Mouse (Mus musculus) fat pad, adult 2 months (tissue): ENCODE measurements at regions not wholly inside any gene's neighbourhood (a gene's known extent, or its start where the extent isn't known, plus 50 kb on each side); places are given as distances from the start of the nearest gene placed in this dataset.
A peak's percentile ranks its signal among the peaks of the same experiment; 100 is the strongest.

Source experiments
- DNase-seq: peaks from one replicate; pipeline ENCODE4 v3.0.0-alpha.2; 2011; ENCODE audit warnings: low read depth, low spot score; ENCODE audit errors: extremely low read depth

DNA sequence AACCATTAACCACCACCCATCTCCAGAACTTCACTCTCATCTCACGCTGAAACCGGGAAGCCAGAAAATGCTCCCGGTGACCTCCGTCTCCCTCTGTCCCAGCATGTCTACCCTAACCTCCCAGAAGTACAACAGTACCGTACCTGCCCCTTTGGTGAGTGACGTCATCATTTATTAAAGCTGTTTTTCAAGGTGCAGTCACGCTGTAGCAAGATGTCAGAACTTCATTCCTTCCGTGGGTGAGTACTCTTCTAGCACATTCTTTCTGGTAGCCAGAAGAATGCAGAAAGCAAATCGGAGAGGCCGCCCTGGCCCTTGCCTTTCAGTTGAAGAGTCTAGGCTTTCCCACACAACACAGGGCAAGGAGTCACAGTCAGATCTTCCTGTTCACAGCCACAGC lies 215.1 kb upstream of the Arid1b start:
- no peak for DNase-seq

DNA sequence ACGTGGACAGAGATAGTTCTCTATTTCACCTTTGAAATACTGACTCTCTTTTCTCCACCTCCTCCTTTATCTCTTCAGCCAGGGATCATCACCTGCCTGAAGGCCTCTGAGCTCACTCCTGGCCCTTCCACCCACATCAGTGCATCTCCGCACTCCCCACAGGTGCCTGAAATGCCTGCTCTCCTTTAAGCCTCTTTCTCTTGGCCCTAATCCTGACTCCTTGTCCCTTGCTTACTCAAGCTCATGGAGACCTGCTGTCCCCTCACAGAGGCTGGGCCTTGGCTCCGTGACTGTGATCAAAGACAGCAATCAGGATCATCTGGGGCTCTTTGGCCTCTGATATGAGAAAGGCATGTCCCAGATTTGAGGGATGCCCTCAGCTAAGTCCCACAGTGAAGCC lies 212.5 kb upstream of the Arid1b start:
- DNase-seq = peak; percentile 54

DNA sequence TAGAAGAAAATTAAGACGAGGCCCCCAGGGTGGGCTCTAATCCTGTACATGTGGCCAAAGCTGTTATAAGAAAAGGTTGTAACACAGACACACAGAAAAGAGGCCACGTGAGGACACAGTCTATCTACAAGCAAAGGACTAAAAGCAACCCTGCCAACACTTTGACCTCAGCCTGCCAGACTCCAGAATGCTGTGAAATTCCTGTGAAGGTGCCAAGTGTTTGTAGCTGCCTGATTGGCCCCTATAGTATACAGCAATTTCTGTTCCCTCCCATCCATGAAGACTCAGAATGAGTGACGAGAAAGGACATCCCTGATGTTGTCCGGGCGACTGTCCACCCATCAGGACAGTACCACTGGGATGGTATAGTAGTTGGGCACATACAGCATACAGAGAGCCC lies 209.8 kb upstream of the Arid1b start:
- no peak for DNase-seq

DNA sequence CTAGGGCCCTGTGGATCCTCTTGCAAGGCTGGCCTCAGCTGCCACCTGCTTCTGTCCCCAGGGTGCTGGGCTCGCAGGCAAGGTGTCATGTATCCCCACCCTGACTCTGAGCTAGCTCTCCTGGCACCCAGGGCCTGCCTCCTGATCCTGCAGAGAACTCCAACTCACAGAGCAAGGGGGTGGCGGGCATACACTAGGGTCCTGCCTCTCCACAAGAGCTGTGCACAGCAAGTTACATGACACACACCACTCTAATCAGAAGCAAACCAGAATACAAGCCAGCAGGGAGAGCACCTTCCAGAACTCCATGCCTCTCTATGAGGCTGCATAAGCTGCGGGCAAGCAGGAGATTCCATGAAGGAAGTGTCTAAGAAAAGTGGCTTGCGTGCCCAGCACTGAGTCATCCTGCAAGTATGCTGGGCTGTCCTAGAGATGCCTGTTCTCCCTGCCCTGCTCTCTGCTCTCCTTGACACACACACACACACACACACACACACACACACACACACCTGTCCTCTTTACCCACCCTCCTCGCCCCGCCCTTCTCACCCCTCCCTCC lies 208.8 kb upstream of the Arid1b start:
- DNase-seq = peak; percentile 39

DNA sequence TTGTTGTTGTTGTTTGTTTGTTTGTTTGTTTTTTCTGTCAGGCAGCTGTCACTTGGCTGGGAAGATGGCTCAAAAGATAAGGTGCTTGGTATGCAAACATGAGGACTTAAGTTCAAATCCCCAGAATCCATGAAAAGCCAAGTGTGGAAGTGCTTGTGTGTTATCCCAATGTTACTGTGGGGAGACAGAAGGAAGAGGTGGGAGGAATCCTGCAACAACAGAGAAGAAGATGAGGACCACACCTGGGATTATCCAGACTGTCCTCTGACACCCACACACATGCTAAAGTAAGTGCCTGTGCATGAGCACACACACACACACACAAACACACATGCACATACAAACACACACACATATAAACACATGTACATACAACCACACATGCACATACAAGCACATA lies 207.6 kb upstream of the Arid1b start:
- DNase-seq = no peak

DNA sequence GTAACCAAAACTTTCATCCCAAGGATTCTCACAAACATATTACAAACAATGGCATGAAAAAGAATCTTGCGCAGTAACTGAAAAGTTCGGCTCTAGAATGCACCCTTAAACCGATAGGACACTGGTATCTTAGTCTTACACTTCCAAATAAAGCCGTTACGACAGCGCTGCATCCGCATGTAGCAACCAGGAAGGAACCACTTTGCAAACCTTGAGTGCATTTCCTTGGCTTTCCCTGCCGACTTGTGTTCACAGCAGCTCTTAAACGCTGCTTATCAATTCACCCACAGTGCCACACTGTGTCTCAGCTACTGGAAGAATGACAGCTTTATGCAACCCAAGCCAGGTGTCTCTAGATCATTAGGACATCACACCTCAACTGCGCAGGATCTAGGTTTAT lies 202.3 kb upstream of the Arid1b start:
- no peak for DNase-seq

DNA sequence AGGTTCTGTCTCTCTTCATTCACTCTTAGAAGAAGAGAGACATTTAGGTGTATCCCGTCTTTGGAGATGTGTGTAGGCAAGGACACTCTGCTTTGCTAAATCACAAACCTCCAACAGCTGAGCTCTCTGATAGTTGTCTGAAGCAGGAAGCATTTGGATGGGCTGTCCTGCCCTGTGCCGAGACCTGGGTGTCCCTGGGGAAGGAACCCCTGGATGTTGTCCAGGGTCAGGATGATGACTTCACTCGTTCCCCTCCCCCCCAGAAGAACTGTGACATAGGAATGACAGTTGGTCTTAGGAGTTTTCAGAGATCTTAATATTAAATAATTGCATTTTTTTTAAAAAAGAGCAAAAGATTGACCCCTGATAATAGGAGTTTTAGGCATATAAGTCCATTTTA lies 197.9 kb upstream of the Arid1b start:
- DNase-seq = no peak

DNA sequence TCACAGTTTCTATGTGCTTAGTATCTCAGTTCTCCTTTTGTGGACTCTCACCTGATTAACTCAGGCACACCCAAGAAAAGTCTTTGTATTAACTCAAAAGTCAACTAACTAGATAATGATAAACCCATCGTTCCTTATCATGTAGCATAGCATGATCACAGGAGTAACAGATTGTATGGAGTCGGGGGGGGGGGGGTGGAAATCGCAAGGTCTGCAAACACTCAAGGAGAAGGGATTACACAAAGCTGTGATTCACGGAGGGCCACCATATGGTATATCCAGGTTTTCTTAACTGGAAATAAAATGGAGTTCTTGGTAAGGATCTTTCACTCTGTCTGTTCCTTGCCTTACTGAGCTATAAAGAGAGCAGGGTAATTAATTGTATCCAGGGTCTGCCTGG lies 190.1 kb upstream of the Arid1b start:
- DNase-seq = no peak

DNA sequence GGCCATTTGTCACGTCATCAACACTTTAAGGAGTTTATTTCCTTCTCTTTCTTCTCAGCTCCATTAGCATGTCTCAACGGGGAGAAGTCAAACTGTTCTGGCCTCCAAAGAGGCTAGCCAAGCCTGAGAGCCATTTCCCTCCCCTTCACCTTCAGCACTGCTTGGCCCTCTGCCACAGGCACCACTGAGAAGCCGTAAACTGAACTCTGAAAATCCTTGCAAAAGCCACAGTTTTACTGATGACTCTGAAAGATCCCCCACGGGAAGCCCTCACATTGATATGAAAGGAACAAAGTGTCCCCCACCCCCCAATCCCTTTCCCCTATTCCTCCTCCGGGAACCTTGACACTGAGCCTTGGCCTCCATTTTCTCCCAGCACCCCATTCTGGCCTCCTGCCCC lies 188.1 kb upstream of the Arid1b start:
- DNase-seq = no peak

DNA sequence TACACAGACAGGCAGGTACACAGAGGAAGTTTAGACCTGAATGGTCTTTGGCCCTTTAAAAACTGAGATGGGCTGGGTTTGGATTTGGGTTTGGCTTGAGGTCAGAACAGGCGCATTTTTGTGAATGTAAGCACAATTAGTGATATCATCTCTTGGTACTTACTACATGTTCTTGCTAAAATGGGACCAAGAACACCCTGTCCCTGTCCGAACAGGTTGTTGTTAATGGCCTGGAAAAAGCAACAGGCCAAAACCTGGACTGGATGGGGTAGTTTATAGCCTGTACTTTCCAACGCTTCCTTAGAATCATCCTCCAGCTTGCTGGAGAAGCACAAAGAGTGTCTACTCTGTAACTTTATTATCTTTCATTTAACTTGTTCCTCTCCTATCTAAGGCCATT lies 185.2 kb upstream of the Arid1b start:
- DNase-seq = peak; percentile 62

DNA sequence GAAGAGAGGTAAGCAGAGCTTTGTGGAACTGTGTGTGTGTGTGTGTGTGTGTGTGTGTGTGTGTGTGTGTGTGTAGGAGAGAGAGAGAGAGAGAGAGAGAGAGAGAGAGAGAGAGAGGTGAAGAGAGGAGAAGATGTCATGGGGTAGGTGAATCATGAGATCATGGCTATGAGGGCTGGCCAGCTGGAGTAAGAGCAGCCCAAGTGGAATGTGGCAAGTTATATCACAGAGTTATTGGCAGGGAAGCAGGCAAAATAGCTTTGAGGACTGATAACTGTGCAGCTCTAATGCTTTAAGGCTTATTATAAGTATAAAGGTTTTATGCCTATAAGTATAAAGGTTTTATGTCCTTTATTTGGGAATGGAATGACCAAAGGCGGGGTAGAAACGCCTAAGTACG lies 180.9 kb upstream of the Arid1b start:
- DNase-seq = no peak

DNA sequence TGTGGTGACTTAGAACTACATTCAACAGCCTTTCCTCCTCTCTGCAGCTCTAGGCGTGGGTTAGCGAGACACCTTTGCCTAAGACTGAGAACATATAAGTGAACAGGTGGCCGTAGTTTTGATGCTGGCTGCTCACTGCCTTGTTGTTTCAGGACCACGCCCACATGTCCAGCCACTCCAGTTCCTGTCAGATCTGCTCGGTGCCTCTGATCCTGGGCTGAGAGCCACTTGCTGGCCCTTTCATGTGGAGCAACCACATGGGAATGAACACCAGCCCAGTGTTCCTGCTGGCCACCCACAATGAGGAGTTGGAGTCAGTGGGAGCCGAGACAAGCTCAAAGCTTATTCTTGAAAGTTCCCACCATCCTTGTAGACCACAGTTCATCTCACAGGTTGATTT lies 180.5 kb upstream of the Arid1b start:
- DNase-seq = no peak

DNA sequence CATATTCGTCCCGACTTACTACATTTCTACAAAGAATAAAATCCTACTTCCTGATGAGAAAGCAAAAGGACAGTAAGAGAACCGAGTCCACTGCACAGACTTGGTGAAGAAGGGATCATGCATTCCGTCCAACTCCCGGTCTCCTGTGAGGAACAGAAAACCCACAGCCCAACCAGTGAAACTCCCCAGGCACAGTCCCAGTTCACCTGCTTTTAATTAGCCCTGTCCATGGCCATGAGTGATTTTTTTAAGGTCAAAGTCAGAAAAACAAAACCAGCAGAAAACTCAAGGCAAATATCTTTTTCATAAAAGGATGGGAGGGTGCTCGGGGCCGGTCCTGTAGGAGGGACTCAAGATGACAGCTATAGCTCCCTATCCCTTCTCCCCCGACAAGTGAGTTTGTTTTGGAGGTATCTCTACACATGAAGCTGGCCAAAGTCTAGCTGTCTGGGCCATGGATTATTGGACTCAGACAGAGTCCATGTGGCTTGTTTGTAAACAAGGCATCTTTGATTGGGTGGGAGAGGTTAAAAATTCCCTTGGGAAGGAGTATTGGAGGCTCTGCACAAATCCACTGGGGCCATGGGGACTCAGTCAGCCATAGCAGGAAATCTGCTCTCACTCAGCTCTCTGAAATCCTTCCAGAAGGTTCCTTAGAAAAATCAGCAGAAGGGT lies 168.8 kb upstream of the Arid1b start:
- no peak for DNase-seq

DNA sequence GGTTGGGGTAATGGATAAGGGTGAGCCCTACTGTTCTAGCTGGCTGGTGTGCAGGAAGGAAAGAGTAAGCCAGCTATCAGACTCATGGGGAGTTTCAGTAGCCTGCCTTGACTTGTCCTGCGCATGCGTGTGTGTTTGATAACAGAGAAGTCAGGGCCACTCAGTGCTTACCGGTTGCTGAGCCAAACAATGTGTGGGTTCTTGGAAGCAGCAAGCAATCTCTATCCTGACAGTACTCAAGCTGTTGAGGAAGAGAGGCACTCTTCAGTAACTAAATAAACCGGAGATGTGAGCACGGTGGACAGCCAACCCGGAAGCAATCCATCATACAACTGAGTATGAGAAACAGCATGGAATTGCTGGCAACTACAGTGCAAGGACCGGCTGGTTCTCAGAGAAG lies 160.1 kb upstream of the Arid1b start:
- DNase-seq = peak; percentile 63

DNA sequence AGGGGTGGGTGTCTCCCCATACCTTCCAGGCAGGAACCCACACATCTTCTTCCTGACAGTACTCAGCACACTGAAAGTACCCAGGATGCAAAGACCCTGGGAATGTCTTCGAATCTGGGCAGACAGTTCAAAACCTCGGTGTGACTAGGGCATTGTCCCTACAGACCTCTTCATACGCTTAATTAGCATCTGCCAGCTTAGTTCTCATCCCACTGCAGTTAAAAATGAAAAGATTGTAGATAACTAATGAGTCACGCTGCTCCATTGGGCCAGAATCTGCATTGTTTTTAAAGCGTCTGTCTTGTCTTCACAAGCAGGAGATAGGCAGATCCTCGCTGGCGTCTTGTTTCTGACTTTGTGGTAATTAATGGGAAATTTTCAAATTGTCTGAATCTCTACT lies 159.6 kb upstream of the Arid1b start:
- DNase-seq = no peak

DNA sequence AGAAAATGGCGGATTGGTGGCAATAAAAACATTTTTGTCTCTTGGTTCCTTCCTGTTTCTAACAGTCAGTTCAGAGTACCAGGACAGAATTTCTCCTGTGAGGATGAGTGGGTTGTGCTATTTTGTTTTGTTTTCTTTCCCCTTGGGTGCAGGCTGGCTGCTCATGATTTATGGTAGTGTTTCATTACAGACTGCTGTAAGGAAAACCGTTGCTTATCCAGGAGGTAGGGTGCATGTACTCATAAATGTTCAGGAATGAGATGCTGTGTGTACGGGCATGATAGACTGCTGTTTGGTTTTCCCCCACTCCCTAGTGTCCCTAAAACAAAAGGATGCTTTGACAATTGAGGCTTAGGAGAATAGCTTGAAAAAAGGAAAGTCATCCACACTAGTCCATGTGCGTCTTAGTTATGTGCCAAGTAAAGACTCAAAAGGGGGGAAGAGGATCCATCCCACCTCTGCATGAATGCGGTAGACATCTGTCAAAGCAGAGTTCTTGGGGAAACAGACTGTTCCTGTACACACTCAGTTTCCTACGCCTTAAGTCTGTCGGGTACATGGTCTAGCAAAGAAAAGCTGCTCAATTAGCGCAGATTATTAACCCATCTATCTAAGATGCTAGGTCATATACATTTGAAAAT lies 158.9 kb upstream of the Arid1b start:
- no peak for DNase-seq

DNA sequence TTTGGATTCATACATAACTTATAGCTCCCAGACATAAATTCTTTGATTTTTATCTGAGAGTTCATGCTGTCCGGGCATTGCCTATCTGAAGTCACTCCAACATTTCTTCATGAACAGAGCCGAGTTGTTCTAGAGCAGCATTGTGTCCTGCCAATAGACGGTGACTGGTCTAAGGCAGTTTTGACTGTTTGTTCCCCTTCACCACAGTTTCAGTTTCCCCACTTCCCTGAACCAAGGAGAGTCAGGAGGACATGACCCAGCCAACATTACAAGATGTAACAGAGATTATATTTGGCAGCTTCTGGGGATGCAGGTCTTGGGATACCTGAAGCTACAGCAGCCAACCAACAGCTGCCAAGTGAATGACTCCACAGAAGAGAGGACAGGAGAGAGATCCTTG lies 154.0 kb upstream of the Arid1b start:
- peak; percentile 98 for DNase-seq

DNA sequence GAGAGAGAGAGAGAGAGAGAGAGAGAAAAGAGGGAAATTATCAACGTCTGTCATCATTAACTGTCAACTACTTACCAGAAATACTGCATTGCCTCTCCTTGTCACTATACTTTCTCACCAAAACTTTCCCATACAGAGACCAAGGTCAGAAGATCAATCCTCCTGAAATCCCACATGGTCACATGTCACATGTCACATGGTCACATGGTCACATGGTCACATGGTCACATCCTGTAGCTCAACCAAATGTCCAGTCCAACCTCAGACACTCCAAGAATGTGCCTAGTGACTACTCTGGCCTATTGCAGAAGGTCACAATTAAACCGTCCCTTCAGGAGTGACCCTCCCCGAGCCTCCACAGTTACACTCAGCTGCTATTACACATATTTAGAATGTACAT lies 135.8 kb upstream of the Arid1b start:
- no peak for DNase-seq

DNA sequence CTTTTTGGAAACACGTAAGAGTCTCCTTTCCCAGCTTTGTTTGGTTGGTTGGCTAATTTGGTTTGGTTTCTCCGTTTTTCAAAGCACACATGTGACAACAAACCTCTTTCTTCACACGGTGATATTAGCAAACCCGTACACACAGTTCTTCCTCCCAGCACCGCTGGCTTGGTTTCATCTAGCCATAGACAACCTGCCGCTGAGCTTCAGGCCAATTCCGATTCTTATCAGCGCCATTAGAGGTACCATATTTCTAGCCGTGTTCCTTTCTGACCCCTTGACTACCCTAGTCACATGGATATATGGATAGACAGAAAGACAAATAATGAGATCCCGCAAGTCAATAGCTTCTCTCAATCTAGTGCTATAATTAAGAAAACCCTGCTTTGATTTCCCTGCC lies 129.2 kb upstream of the Arid1b start:
- DNase-seq = peak; percentile 82

DNA sequence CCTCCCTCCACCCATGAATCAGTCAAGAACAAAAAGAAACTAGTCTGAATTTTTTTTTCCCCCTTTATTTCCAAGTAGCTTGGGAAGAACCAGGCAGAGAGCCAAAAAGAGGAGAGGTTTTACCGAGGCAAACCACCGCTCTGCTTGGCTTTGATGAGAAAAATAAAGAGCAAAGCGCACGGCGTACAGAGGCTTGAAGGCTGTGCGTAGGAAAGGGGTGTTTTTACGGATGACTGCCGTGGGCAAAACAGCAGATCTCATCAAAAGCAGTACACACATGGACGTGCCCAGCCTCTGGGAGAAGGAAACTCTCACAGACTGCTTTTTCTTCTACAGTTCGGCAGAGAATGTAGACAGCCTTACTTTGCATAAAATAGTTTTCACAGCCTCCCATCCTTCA lies 128.5 kb upstream of the Arid1b start:
- DNase-seq = peak; percentile 75

DNA sequence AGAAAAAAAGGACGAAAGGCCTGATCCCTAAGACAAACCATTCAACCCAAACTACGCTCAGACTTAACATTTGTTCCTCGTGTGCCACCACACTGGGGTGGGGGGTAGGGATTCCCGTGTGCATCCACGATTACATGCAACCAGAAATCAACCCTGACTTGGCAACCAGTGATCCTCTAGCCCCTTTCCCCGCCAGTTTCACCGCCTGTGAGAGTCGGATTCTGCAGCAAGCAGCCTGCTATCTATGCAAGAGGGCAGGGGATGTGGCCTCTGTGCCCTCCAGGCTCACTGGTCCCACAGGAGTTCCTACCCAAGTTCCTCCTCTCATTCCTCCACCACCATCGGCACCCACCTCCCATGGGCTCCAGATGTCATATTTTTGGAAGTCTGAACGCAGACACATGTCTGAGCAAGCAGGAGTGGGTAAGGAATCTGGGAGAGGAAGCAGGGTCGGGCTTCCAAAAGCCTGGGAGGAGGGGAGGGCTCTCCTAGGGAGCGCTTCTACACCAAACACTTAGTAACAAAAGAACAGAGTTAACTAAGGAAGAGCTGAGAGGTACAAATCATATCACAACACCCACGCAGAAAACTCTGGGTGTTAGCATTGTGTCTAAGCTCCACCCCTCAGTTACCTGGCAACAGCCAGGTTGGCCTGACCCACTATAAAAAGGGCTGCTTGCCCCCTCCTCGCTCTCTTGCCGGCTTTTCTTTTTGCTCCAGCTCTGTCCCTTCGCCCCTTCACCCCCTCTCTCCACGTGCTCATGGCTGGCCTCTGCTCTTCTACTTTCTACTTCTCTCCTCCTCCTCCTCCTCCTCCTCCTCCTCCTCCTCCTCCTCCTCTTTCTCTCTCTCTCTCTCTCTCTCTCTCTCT lies 127.9 kb upstream of the Arid1b start:
- peak; percentile 81 for DNase-seq

DNA sequence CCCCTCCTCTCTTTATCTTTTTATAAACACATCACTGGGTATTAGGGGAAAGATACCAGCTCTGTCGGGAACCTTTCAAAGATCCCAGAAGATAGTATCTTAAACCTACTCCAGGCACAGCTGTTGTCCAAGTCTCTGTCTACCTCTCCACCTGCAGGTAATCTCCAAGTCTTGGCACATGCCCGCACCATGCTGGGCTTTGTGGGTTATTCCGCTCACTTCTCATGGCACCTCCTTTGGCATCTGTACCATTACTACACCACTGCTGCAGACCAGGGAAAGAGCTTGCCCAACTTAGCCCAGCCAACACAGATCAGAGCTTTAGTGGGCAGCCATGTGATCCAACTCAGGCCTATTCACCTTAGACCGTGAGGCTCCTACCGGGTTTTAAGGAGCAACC lies 127.0 kb upstream of the Arid1b start:
- DNase-seq = peak; percentile 74
